Comparison of ENCODE assay signal across 16 mouse cellular contexts in genomic region chr11:101706764-101707448, GRCm38 (mm10).
"Had no signal": no experiment of that assay in that cellular context is flagged by ENCODE, and none has a peak within 500 bp of the region (broad histone marks: within the 10 kb centered on the region; RNA-seq: fewer than 3 reads in every experiment).

No protein-coding gene starts in this region.

- H3K27me3 ChIP-seq: limb, embryonic 15.5 days; liver, embryonic 15.5 days; neural tube, embryonic 13.5 days had no signal

- DNase-seq: kidney, adult 9 months; kidney, postnatal 36 days; layer of hippocampus, adult 9-11 months; layer of hippocampus, postnatal 36 days; lung, embryonic 14.5 days; lung, postnatal 10 days; lung, postnatal 4 days; right cerebral cortex, postnatal 14 days; thymus, postnatal 36 days had no signal

- H3K9ac ChIP-seq: limb, embryonic 15.5 days; liver, embryonic 15.5 days; lung, embryonic 14.5 days; neural tube, embryonic 13.5 days had no signal

- H3K4me1 ChIP-seq: limb, embryonic 15.5 days; liver, embryonic 15.5 days had no signal

- H3K36me3 ChIP-seq: limb, embryonic 15.5 days; liver, embryonic 15.5 days; neural tube, embryonic 13.5 days had no signal

- H3K4me2 ChIP-seq: limb, embryonic 15.5 days; liver, embryonic 15.5 days; lung, embryonic 14.5 days; midbrain, embryonic 11.5 days; neural tube, embryonic 13.5 days had no signal

- H3K27ac ChIP-seq: kidney, postnatal 0 days; limb, embryonic 15.5 days; liver, embryonic 15.5 days; neural tube, embryonic 13.5 days had no signal

- H3K4me3 ChIP-seq: limb, embryonic 15.5 days; liver, embryonic 15.5 days; neural tube, embryonic 13.5 days had no signal

- H3K9me3 ChIP-seq: limb, embryonic 15.5 days; liver, embryonic 15.5 days; neural tube, embryonic 13.5 days had no signal

- ATAC-seq: intestine, postnatal 0 days; midbrain, embryonic 16.5 days had no signal
